Mouse (Mus musculus) limb, embryonic 13.5 days (tissue): ENCODE measurements around the gene Nr2e3. TPM values are rescaled to one million over a fixed set of nuclear protein-coding genes. Genes with fewer than 3 reads are reported as not detected.

ENCODE experiments used
- ATAC-seq: fragments of 200-750 bp; cut with Nextera tagmentation; 2 replicates; pipeline ENCODE4 v1.8.0; 2017; ENCODE audit warnings: low read depth, moderate number of reproducible peaks, moderate TSS enrichment; ENCODE audit not compliant: low FRiP score
- H3K27ac ChIP-seq: fragments of 300-500 bp; sonication (generic); 2 replicates; pipeline ENCODE4 v1.5.1; 2015; ENCODE audit warnings: inconsistent platforms, mild to moderate bottlenecking, moderate library complexity
- H3K27me3 ChIP-seq: fragments of 300-500 bp; sonication (generic); 2 replicates; pipeline ENCODE4 v1.6.1; 2015; ENCODE audit warnings: mild to moderate bottlenecking, inconsistent platforms
- H3K36me3 ChIP-seq: fragments of 300-500 bp; sonication (generic); 2 replicates; pipeline ENCODE4 v1.6.1; 2015; ENCODE audit warnings: inconsistent platforms, mild to moderate bottlenecking, moderate library complexity
- H3K4me1 ChIP-seq: fragments of 300-500 bp; sonication (generic); 2 replicates; pipeline ENCODE4 v1.6.1; 2015; ENCODE audit warnings: inconsistent platforms
- H3K4me2 ChIP-seq: fragments of 300-500 bp; sonication (generic); replicated peaks from 2 replicates; pipeline ENCODE4 v1.6.1; 2015; ENCODE audit warnings: inconsistent platforms, mild to moderate bottlenecking, moderate library complexity
- H3K4me3 ChIP-seq: fragments of 300-500 bp; sonication (generic); 2 replicates; pipeline ENCODE4 v1.5.1; 2015; ENCODE audit warnings: moderate library complexity, mild to moderate bottlenecking, inconsistent platforms
- H3K9ac ChIP-seq: fragments of 300-500 bp; sonication (generic); 2 replicates; pipeline ENCODE4 v1.6.1; 2015; ENCODE audit warnings: mild to moderate bottlenecking, inconsistent platforms
- H3K9me3 ChIP-seq: fragments of 300-500 bp; sonication (generic); 2 replicates; pipeline ENCODE4 v1.6.1; 2016; ENCODE audit warnings: inconsistent platforms
- WGBS: fragments of 180-500 bp; shearing (Covaris S2); methylation state at CpG from one replicate; pipeline ENCODE4 v1.1.7; 2015; 5-methylcytosine and 5-hydroxymethylcytosine counted together
- polyA plus RNA-seq: library from polyadenylated mRNA; unstranded; fragments of >200 nt; fragmentation: Nextera tagmentation; extraction: Ambion mirVana; gene quantifications from 2 replicates; pipeline ENCODE4 v1.2.1, GENCODE M21; 2015

Gene Nr2e3
- polyA plus RNA-seq, result 2.1 TPM in 2 replicates

GRCm38 (mm10) chr9:59960559-59960958 is at the start of gene Nr2e3:
Gene Nr2e3 (minus strand): TSS chr9:59960659.
- Histone ChIP-seq H3K27me3 (no peaks in the 10 kb centered on the region), H3K4me1 (peaks cover 52% of the 10 kb centered on the region), H3K36me3 (no peaks in the 10 kb centered on the region), H3K4me3 (no peak within 1 kb of the TSS), H3K4me2 (peak within 1 kb of the TSS; percentile 14), H3K9me3 (no peaks in the 10 kb centered on the region), H3K27ac (peak within 1 kb of the TSS; percentile 58; the same call in 1 of the 2 replicates), H3K9ac (no peak within 1 kb of the TSS)
- ATAC-seq, result no peak
- 86% methylated on average over 10 of the region's 10 CpGs for WGBS

DNA sequence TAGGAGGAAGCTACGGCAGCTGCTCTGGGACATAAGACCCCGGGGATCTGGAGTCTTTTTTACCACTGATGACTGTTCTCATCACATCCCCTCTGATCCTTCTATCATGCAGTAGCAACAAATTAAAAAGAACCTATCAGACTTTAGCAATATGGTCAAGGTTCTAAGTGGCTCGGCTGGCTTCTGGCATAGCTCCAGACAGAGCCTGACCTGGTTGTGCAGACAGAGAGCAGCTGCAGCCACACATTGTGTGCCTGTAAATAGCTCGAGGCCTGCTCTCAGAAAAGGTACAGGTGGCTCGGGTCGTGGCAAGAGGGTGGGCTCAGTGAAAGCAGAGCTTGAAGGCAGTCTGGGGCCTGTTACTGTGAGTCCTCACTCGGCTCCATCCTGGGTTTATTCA is 48.5 kb upstream of the Nr2e3 start:
- H3K27me3 ChIP-seq, result no peaks in the 10 kb centered on the region
- H3K4me2 ChIP-seq, result no peak overlapping the region
- H3K4me1 ChIP-seq, result peaks cover 29% of the 10 kb centered on the region
- ATAC-seq, result no peak; the same call in 1 of the 2 replicates
- WGBS, result 26% methylated on average over 7 of the region's 7 CpGs
- no peak overlapping the region for H3K9ac ChIP-seq
- no peak overlapping the region for H3K4me3 ChIP-seq
- no peaks in the 10 kb centered on the region for H3K36me3 ChIP-seq
- H3K27ac ChIP-seq, result peak overlapping the region; percentile 61; the same call in 1 of the 2 replicates
- H3K9me3 ChIP-seq, result no peaks in the 10 kb centered on the region

DNA sequence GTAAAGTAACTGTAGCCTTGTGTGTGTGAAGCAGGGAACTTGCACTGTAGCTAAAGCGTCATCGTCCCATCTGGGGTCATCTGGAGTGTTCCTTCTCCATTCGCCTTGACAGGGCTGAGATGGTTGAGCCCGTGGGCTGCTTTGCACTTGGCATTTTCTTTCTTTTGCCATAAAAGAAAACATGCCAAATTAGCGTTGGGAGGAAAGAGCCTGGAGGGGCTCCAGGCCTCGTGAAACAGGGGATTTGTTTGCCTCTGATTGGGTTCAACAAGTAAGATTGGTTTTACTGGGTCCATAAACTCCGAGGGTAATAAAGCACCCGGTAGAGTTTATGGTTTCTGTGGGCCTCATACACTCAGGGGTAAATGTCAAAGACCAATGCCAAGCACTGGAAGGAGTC is 41.9 kb upstream of the Nr2e3 start:
- Histone ChIP-seq H3K4me1 (peaks cover 38% of the 10 kb centered on the region), H3K36me3 (peaks cover 3% of the 10 kb centered on the region; the same call in 1 of the 2 replicates), H3K9me3 (no peaks in the 10 kb centered on the region), H3K9ac (no peak overlapping the region), H3K27me3 (no peaks in the 10 kb centered on the region), H3K27ac (peak overlapping the region; percentile 69; the same call in 1 of the 2 replicates), H3K4me2 (peak overlapping the region; percentile 39), H3K4me3 (no peak overlapping the region)
- 28% methylated on average over 8 of the region's 8 CpGs for WGBS
- peak; percentile 74; the same call in 1 of the 2 replicates for ATAC-seq

DNA sequence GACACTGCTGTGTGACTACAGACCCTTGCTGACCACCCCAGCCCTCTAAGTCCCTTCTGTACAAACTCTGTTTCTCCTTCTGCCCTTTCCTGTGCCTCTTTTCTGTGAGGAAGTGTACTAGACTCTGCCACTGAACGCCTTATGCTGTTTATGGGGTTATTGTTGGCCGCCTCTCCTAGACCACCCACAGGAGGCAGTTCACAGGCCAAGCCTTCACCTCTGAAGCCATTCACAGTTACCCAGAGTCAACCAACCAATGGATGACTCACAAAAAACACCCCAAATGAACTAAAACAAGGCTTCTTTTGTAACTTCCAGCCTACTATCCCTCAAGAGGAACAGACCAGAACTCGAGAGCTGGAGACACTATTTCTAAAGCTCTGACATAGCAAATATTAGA is 41.0 kb upstream of the Nr2e3 start:
- no peaks in the 10 kb centered on the region for H3K9me3 ChIP-seq
- peaks cover 38% of the 10 kb centered on the region for H3K4me1 ChIP-seq
- 53% methylated on average over 3 of the region's 3 CpGs for WGBS
- H3K36me3 ChIP-seq, result peaks cover 9% of the 10 kb centered on the region; the same call in 1 of the 2 replicates
- peak overlapping the region; percentile 63; the same call in 1 of the 2 replicates for H3K27ac ChIP-seq
- no peaks in the 10 kb centered on the region for H3K27me3 ChIP-seq
- no peak overlapping the region for H3K4me2 ChIP-seq
- H3K9ac ChIP-seq, result no peak overlapping the region
- peak; percentile 67 for ATAC-seq
- no peak overlapping the region for H3K4me3 ChIP-seq

DNA sequence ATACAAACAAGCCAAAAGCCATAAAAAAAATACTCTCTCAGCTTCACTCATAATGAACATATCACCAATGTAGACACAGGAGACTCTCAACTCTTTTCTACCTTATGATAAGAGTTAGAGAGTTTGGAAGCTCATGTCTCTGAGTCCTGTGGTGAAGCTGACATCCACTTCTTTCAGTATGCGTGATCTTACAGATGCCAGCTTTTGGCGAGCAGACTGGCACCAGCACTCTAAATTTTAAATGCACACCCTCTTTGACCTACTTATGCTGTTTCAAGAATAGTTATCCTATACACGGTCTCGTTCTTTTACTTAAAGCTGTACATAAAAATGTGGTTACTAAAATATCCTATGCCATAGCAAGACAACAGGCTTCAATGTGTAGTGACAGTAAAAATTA is 37.3 kb upstream of the Nr2e3 start:
- H3K9me3 ChIP-seq, result no peaks in the 10 kb centered on the region
- H3K4me1 ChIP-seq, result peaks cover 21% of the 10 kb centered on the region
- peaks cover 42% of the 10 kb centered on the region for H3K36me3 ChIP-seq
- WGBS, result 90% methylated on average over 4 of the region's 4 CpGs
- no peak overlapping the region for H3K4me3 ChIP-seq
- H3K9ac ChIP-seq, result no peak overlapping the region
- no peak overlapping the region for H3K27ac ChIP-seq
- no peak for ATAC-seq
- no peaks in the 10 kb centered on the region for H3K27me3 ChIP-seq
- no peak overlapping the region for H3K4me2 ChIP-seq

DNA sequence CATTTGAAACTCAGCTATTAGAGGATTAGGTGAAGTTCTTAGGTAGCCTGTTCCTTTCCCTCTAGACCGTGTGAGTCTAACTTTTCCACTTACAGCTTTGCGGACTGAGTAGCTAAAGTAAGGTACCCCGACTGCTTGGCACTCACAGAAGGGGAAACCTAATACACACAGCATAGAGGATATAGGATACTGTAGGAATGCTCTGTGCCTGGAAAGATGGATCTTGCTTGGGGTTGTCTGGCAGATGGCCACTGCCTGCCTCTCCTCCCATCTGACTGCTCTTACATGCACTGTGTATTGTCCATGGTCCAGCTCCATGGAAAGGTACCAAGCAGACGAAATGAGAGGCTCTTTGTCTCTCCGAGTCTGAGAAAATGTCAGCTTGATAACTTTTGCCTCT is 30.9 kb upstream of the Nr2e3 start:
- 76% methylated on average over 5 of the region's 5 CpGs for WGBS
- no peaks in the 10 kb centered on the region for H3K4me1 ChIP-seq
- H3K27ac ChIP-seq, result peak overlapping the region; percentile 67; the same call in 1 of the 2 replicates
- no peak overlapping the region for H3K4me3 ChIP-seq
- H3K9ac ChIP-seq, result no peak overlapping the region
- peak; percentile 64 for ATAC-seq
- H3K36me3 ChIP-seq, result peaks cover 52% of the 10 kb centered on the region
- H3K27me3 ChIP-seq, result no peaks in the 10 kb centered on the region
- H3K9me3 ChIP-seq, result no peaks in the 10 kb centered on the region
- no peak overlapping the region for H3K4me2 ChIP-seq

- Histone ChIP-seq H3K4me2 (no peak overlapping the region), H3K27me3 (no peaks in the 10 kb centered on the region), H3K9me3 (no peaks in the 10 kb centered on the region), H3K4me3 (no peak overlapping the region), H3K9ac (no peak overlapping the region), H3K4me1 (no peaks in the 10 kb centered on the region), H3K27ac (no peak overlapping the region), H3K36me3 (peaks cover 55% of the 10 kb centered on the region)
- 0% methylated on average over 1 of the region's 1 CpGs for WGBS
- ATAC-seq, result no peak
Measured at GRCm38 (mm10) chr9:59989864-59990263, 29.4 kb upstream of the Nr2e3 start.

GRCm38 (mm10) chr9:59985900-59986572 is 25.6 kb upstream of the Nr2e3 start:
- no peak for ATAC-seq
- H3K36me3 ChIP-seq, result peaks cover 57% of the 10 kb centered on the region
- H3K27ac ChIP-seq, result no peak overlapping the region

GRCm38 (mm10) chr9:59981116-59981515 is 20.7 kb upstream of the Nr2e3 start:
- WGBS, result 72% methylated on average over 2 of the region's 2 CpGs
- no peak overlapping the region for H3K9ac ChIP-seq
- no peak overlapping the region for H3K4me3 ChIP-seq
- H3K4me1 ChIP-seq, result no peaks in the 10 kb centered on the region
- H3K9me3 ChIP-seq, result no peaks in the 10 kb centered on the region
- no peak for ATAC-seq
- H3K4me2 ChIP-seq, result no peak overlapping the region
- no peak overlapping the region for H3K27ac ChIP-seq
- H3K36me3 ChIP-seq, result peaks cover 64% of the 10 kb centered on the region
- H3K27me3 ChIP-seq, result no peaks in the 10 kb centered on the region

More at GRCm38 (mm10) chr9:59985900-59986572, 25.6 kb upstream of the Nr2e3 start:
- Histone ChIP-seq H3K4me3 (no peak overlapping the region), H3K9ac (no peak overlapping the region), H3K4me1 (no peaks in the 10 kb centered on the region), H3K4me2 (no peak overlapping the region), H3K9me3 (no peaks in the 10 kb centered on the region), H3K27me3 (no peaks in the 10 kb centered on the region)
- WGBS, result 74% methylated on average over 3 of the region's 3 CpGs

DNA sequence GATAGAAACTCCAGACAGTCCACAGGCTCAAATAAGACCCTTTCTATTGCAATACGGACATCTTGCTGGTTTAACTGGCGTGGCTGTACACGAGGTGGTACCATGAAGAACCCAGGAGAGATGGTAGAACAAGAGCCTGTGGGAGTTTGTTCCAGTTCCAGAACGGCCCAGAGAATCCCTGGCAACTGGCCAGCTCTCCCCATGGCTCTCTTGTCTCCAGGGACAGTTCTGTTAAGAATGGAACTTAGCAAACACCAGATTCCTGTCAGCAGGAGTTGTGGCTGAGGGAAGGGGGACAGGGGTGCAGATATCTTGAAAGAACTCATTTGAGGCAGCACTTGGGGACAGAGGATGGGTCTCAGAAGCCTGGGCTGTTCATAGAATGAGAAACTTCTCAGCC is 10.8 kb upstream of the Nr2e3 start:
- ATAC-seq, result no peak
- no peak overlapping the region for H3K4me3 ChIP-seq
- no peak overlapping the region for H3K4me2 ChIP-seq
- no peaks in the 10 kb centered on the region for H3K27me3 ChIP-seq
- peak overlapping the region; percentile 0; the same call in 1 of the 2 replicates for H3K27ac ChIP-seq
- 82% methylated on average over 4 of the region's 4 CpGs for WGBS
- no peaks in the 10 kb centered on the region for H3K9me3 ChIP-seq
- H3K36me3 ChIP-seq, result peaks cover 23% of the 10 kb centered on the region
- 0 out of 2 replicates have a peak overlapping the region, but pooled peaks have one; percentile 19 for H3K9ac ChIP-seq
- no peaks in the 10 kb centered on the region for H3K4me1 ChIP-seq

- no peak overlapping the region for H3K4me2 ChIP-seq
- H3K4me3 ChIP-seq, result no peak overlapping the region
- H3K9ac ChIP-seq, result no peak overlapping the region
- WGBS, result 26% methylated on average over 6 of the region's 6 CpGs
- H3K4me1 ChIP-seq, result peaks cover 17% of the 10 kb centered on the region
- H3K27ac ChIP-seq, result no peak overlapping the region
- H3K27me3 ChIP-seq, result no peaks in the 10 kb centered on the region
- H3K36me3 ChIP-seq, result peaks cover 17% of the 10 kb centered on the region
- H3K9me3 ChIP-seq, result no peaks in the 10 kb centered on the region
- peak; percentile 71; the same call in 1 of the 2 replicates for ATAC-seq
Measured at GRCm38 (mm10) chr9:59969383-59969782, 8.9 kb upstream of the Nr2e3 start.

DNA sequence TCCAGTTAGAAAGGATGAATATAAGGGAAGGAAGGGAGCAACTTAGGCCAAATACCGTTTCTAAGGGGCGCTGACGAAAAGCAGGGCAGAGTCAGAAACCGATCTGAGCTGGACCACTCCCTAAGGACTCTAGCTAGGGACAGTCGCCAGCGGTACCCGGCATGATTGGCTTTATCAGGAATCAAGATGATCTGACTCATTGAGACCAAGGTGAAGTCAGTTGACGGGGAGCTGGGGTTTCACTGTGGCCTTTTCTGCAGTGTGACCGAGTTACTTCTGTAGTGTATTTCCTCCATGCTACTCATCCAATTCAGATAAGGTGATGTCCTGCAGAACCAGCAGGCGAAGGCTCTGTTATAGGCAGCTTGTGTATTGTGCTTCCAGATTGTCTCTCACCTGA is 4.6 kb upstream of the Nr2e3 start:
- no peak overlapping the region for H3K4me2 ChIP-seq
- H3K27me3 ChIP-seq, result no peaks in the 10 kb centered on the region
- H3K27ac ChIP-seq, result 0 out of 2 replicates have a peak overlapping the region, but pooled peaks have one; percentile 33
- 67% methylated on average over 10 of the region's 10 CpGs for WGBS
- ATAC-seq, result no peak
- no peaks in the 10 kb centered on the region for H3K36me3 ChIP-seq
- peaks cover 42% of the 10 kb centered on the region for H3K4me1 ChIP-seq
- no peak overlapping the region for H3K4me3 ChIP-seq
- H3K9ac ChIP-seq, result no peak overlapping the region
- H3K9me3 ChIP-seq, result no peaks in the 10 kb centered on the region
